Mouse (Mus musculus) liver, embryonic 14.5 days (tissue): ENCODE measurements around the gene Ensa.

ENCODE experiments used
- CTCF ChIP-seq: IDR thresholded peaks from 2 replicates; pipeline ENCODE4 v1.5.1; 2016; ENCODE audit warnings: antibody characterized with exemption, low read depth, control low read depth
- EP300 ChIP-seq: IDR thresholded peaks from 2 replicates; pipeline ENCODE4 v1.6.1; 2016; ENCODE audit warnings: antibody characterized with exemption, low read depth

DNA sequence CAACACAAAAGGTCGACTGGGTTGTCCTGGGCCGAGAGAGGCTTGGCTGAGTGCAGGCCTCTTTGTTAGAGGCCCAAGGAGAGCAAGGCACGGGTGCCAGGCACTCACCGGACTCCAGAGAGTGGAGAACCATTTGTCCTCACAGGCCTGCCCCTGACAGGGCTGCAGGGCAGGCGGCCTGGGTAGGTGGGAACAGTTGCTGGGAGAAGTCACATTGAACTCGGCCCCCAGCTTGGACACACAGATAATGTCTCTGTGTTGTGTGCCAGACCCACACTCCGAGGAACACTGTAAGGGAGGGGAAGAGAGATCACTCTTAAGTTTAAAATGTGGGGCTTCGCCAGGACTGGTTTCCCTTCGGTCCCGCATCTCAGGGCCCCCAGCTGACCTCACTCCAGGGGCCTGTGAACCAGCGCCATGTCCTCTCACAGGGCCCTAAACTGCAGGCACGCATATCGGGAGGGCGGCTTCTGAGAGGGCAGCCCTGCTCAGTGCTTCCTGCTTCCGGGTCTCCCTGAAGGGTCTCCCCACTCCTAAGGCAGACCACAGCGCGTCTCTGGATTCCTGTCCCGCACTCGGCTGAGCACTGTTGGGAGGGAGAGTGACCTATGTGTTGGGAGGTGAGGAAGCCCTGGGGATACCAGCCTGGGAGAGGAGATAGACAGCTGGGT is 52.8 kb downstream of the Ensa start:
- TF ChIP-seq CTCF (no peak), EP300 (no peak)
